Mouse (Mus musculus) heart, postnatal 0 days (tissue): ENCODE data around the gene St3gal4. TPM values are rescaled to one million over a fixed set of nuclear protein-coding genes. Genes with fewer than 3 reads are reported as not detected.

ENCODE experiments used
- ATAC-seq: fragments of 200-750 bp; cut with Nextera tagmentation; 2 replicates; pipeline ENCODE4 v1.8.0; 2017; ENCODE audit warnings: low read depth, moderate number of reproducible peaks, moderate library complexity; ENCODE audit not compliant: insufficient read depth
- DNase-seq: peaks from one replicate; pipeline ENCODE4 v3.0.0-alpha.2; 2016; ENCODE audit warnings: low spot score
- H3K27ac ChIP-seq: fragments of 300-500 bp; sonication (generic); 2 replicates; pipeline ENCODE4 v1.5.1; 2014; ENCODE audit warnings: low read depth, mild to moderate bottlenecking
- H3K27me3 ChIP-seq: fragments of 300-500 bp; sonication (generic); 2 replicates; pipeline ENCODE4 v1.6.1; 2014; ENCODE audit warnings: low read length, mixed read lengths; ENCODE audit not compliant: control insufficient read depth, insufficient read depth
- H3K36me3 ChIP-seq: fragments of 300-500 bp; sonication (generic); replicated peaks from 2 replicates; pipeline ENCODE4 v1.6.1; 2014; ENCODE audit warnings: low read length, mixed read lengths; ENCODE audit not compliant: control insufficient read depth, insufficient read depth
- H3K4me1 ChIP-seq: fragments of 300-500 bp; sonication (generic); 2 replicates; pipeline ENCODE4 v1.6.1; 2014; ENCODE audit warnings: antibody characterized with exemption; ENCODE audit not compliant: control insufficient read depth, insufficient read depth
- H3K4me2 ChIP-seq: fragments of 300-500 bp; sonication (generic); 2 replicates; pipeline ENCODE4 v1.6.1; 2014; ENCODE audit warnings: low read depth, mild to moderate bottlenecking, low read length, moderate library complexity
- H3K4me3 ChIP-seq: fragments of 300-500 bp; sonication (generic); 2 replicates; pipeline ENCODE4 v1.5.1; 2014; ENCODE audit warnings: low read depth, low read length
- H3K9ac ChIP-seq: fragments of 300-500 bp; sonication (generic); replicated peaks from 2 replicates; pipeline ENCODE4 v1.6.1; 2014; ENCODE audit warnings: low read depth, low read length, mixed read lengths
- H3K9me3 ChIP-seq: fragments of 300-500 bp; sonication (generic); replicated peaks from 2 replicates; pipeline ENCODE4 v1.6.1; 2016; ENCODE audit warnings: low read length; ENCODE audit not compliant: control insufficient read depth
- CTCF ChIP-seq: IDR thresholded peaks from 2 replicates; pipeline ENCODE4 v1.5.1; 2016; ENCODE audit warnings: antibody characterized with exemption, control low read depth, low read depth
- EP300 ChIP-seq: IDR thresholded peaks from 2 replicates; pipeline ENCODE4 v1.6.1; 2016; ENCODE audit warnings: antibody characterized with exemption, low read depth
- WGBS: fragments of 180-500 bp; shearing (Covaris S2); extraction: QIAGEN DNeasy Blood & Tissue Kit; methylation state at CpG from one replicate; pipeline ENCODE4 v1.1.7; 2014; 5-methylcytosine and 5-hydroxymethylcytosine counted together
- polyA plus RNA-seq: library from polyadenylated mRNA; unstranded; fragments of >200 nt; fragmentation: Nextera tagmentation; extraction: Ambion mirVana; gene quantifications from 2 replicates; pipeline ENCODE4 v1.2.1, GENCODE M21; 2015
- total RNA-seq: library from RNA; depleted of rRNA; stranded (reverse); fragments of >200 nt; gene quantifications from 2 replicates; pipeline ENCODE4 v1.2.3, GENCODE M21; 2014; ENCODE audit warnings: low replicate concordance

The St3gal4 gene
- total and polyA plus RNA-seq, 2 experiments from 2014 or later, result 25.2 to 37.6 TPM

- no peak overlapping the region for H3K4me3 ChIP-seq
- no peaks in the 10 kb centered on the region for H3K27me3 ChIP-seq
- TF ChIP-seq CTCF (no peak), EP300 (no peak)
- 67% methylated on average over 2 of the region's 2 CpGs for WGBS
- ATAC-seq (no peak), DNase-seq (no peak)
- H3K36me3 ChIP-seq, result no peaks in the 10 kb centered on the region
- H3K9ac ChIP-seq, result no peak overlapping the region
- H3K9me3 ChIP-seq, result no peaks in the 10 kb centered on the region
- H3K4me1 ChIP-seq, result no peaks in the 10 kb centered on the region
- no peak overlapping the region for H3K27ac ChIP-seq
- no peak overlapping the region for H3K4me2 ChIP-seq
These were observed 23.2 kb upstream of the St3gal4 start for GRCm38 (mm10) chr9:35142221-35142620.

- DNase-seq (no peak), ATAC-seq (no peak)
- H3K27ac ChIP-seq, result no peak overlapping the region
- H3K4me1 ChIP-seq, result no peaks in the 10 kb centered on the region
- no peak overlapping the region for H3K4me2 ChIP-seq
- 65% methylated on average over 5 of the region's 5 CpGs for WGBS
- H3K9ac ChIP-seq, result no peak overlapping the region
- H3K27me3 ChIP-seq, result no peaks in the 10 kb centered on the region
- no peaks in the 10 kb centered on the region for H3K9me3 ChIP-seq
- TF ChIP-seq CTCF (no peak), EP300 (no peak)
- no peak overlapping the region for H3K4me3 ChIP-seq
- no peaks in the 10 kb centered on the region for H3K36me3 ChIP-seq
These were observed 20.2 kb upstream of the St3gal4 start for GRCm38 (mm10) chr9:35139231-35139744.

- H3K27me3 ChIP-seq, result no peaks in the 10 kb centered on the region
- DNase-seq (no peak), ATAC-seq (no peak)
- no peaks in the 10 kb centered on the region for H3K9me3 ChIP-seq
- TF ChIP-seq EP300 (no peak), CTCF (no peak)
- no peaks in the 10 kb centered on the region for H3K36me3 ChIP-seq
- H3K27ac ChIP-seq, result no peak overlapping the region
- no peaks in the 10 kb centered on the region for H3K4me1 ChIP-seq
- H3K9ac ChIP-seq, result no peak overlapping the region
- 75% methylated on average over 7 of the region's 7 CpGs for WGBS
- no peak overlapping the region for H3K4me3 ChIP-seq
- no peak overlapping the region for H3K4me2 ChIP-seq
These were observed 19.0 kb upstream of the St3gal4 start for GRCm38 (mm10) chr9:35138029-35138428.

GRCm38 (mm10) chr9:35135575-35135974 lies 16.5 kb upstream of the St3gal4 start:
- H3K4me1 ChIP-seq, result no peaks in the 10 kb centered on the region
- ATAC-seq (no peak), DNase-seq (no peak)
- H3K9me3 ChIP-seq, result no peaks in the 10 kb centered on the region
- no peak overlapping the region for H3K4me3 ChIP-seq
- TF ChIP-seq EP300, result no peak
- 0 out of 2 replicates have a peak, but pooled peaks have one; percentile 9 for TF ChIP-seq CTCF
- H3K36me3 ChIP-seq, result no peaks in the 10 kb centered on the region
- H3K9ac ChIP-seq, result no peak overlapping the region
- no peaks in the 10 kb centered on the region for H3K27me3 ChIP-seq
- H3K27ac ChIP-seq, result no peak overlapping the region
- 52% methylated on average over 6 of the region's 6 CpGs for WGBS
- no peak overlapping the region for H3K4me2 ChIP-seq

GRCm38 (mm10) chr9:35131637-35132397 lies 12.7 kb upstream of the St3gal4 start:
- peaks cover 7% of the 10 kb centered on the region; the same call in 1 of the 2 replicates for H3K36me3 ChIP-seq
- H3K27me3 ChIP-seq, result no peaks in the 10 kb centered on the region
- no peak for DNase-seq
- H3K4me3 ChIP-seq, result no peak overlapping the region
- WGBS, result 73% methylated on average over 16 of the region's 16 CpGs
- H3K9ac ChIP-seq, result no peak overlapping the region
- ATAC-seq, result peak; percentile 51
- H3K9me3 ChIP-seq, result no peaks in the 10 kb centered on the region
- no peak overlapping the region for H3K27ac ChIP-seq
- no peak overlapping the region for H3K4me2 ChIP-seq
- H3K4me1 ChIP-seq, result peaks cover 10% of the 10 kb centered on the region; the same call in 1 of the 2 replicates
- TF ChIP-seq EP300 (no peak), CTCF (no peak)

- H3K4me3 ChIP-seq, result no peak overlapping the region
- ATAC-seq, result no peak
These were observed 9.9 kb upstream of the St3gal4 start for GRCm38 (mm10) chr9:35128995-35129418.

More at GRCm38 (mm10) chr9:35128995-35129418, 9.9 kb upstream of the St3gal4 start:
- DNase-seq, result no peak
- Histone ChIP-seq H3K9me3 (no peaks in the 10 kb centered on the region), H3K9ac (no peak overlapping the region), H3K27ac (peak overlapping the region; percentile 32; the same call in 1 of the 2 replicates), H3K36me3 (peaks cover 22% of the 10 kb centered on the region), H3K27me3 (no peaks in the 10 kb centered on the region), H3K4me2 (no peak overlapping the region), H3K4me1 (peaks cover 13% of the 10 kb centered on the region)
- TF ChIP-seq EP300 (no peak), CTCF (no peak)
- 55% methylated on average over 9 of the region's 9 CpGs for WGBS
